Mouse (Mus musculus) forebrain, embryonic 14.5 days (tissue): ENCODE measurements around the gene Rgs8. TPM values are rescaled to one million over a fixed set of nuclear protein-coding genes. Genes with fewer than 3 reads are reported as not detected.

Experiments
- ATAC-seq: fragments of 200-750 bp; cut with Nextera tagmentation; 2 replicates; pipeline ENCODE4 v1.8.0; 2017; ENCODE audit warnings: mild to moderate bottlenecking, moderate library complexity
- DNase-seq: peaks from one replicate; pipeline ENCODE4 v3.0.0-alpha.2; 2015; ENCODE audit warnings: low spot score
- H3K27ac ChIP-seq: fragments of 300-500 bp; sonication (generic); 2 replicates; pipeline ENCODE4 v1.5.1; 2014; ENCODE audit warnings: low read depth, mild to moderate bottlenecking, control low read depth, low read length, moderate library complexity
- H3K27me3 ChIP-seq: fragments of 300-500 bp; sonication (generic); replicated peaks from 2 replicates; pipeline ENCODE4 v1.6.1; 2014; ENCODE audit warnings: low read length, control low read depth, mixed read lengths; ENCODE audit not compliant: control insufficient read depth, insufficient read depth
- H3K36me3 ChIP-seq: fragments of 300-500 bp; sonication (generic); 2 replicates; pipeline ENCODE4 v1.6.1; 2014; ENCODE audit warnings: low read length, control low read depth; ENCODE audit not compliant: control insufficient read depth, insufficient read depth
- H3K4me1 ChIP-seq: fragments of 300-500 bp; sonication (generic); 2 replicates; pipeline ENCODE4 v1.6.1; 2014; ENCODE audit warnings: antibody characterized with exemption, low read length, control low read depth; ENCODE audit not compliant: control insufficient read depth, insufficient read depth
- H3K4me2 ChIP-seq: fragments of 300-500 bp; sonication (generic); 2 replicates; pipeline ENCODE4 v1.6.1; 2014; ENCODE audit warnings: mild to moderate bottlenecking, control low read depth, low read length
- H3K4me3 ChIP-seq: fragments of 300-500 bp; sonication (generic); 2 replicates; pipeline ENCODE4 v1.5.1; 2014; ENCODE audit warnings: low read depth, low read length, control low read depth
- H3K9ac ChIP-seq: fragments of 300-500 bp; sonication (generic); 2 replicates; pipeline ENCODE4 v1.6.1; 2014; ENCODE audit warnings: mild to moderate bottlenecking, low read length, control low read depth, moderate library complexity
- H3K9me3 ChIP-seq: fragments of 300-500 bp; sonication (generic); replicated peaks from 2 replicates; pipeline ENCODE4 v1.6.1; 2016; ENCODE audit warnings: low read length, control low read depth, mixed read lengths; ENCODE audit not compliant: control insufficient read depth
- WGBS: fragments of 180-500 bp; shearing (Covaris S2); extraction: QIAGEN DNeasy Blood & Tissue Kit; methylation state at CpG from one replicate; pipeline ENCODE4 v1.1.7; 2014; 5-methylcytosine and 5-hydroxymethylcytosine counted together
- polyA plus RNA-seq: library from polyadenylated mRNA; unstranded; fragments of >200 nt; fragmentation: Nextera tagmentation; extraction: Ambion mirVana; gene quantifications from 2 replicates; pipeline ENCODE4 v1.2.1, GENCODE M21; 2014

Rgs8 gene
- polyA plus RNA-seq, 1 experiment from 2014 or later, result 14.6 TPM

GRCm38 (mm10) chr1:153740145-153740544 lies 87.3 kb downstream of the Rgs8 start, which contains the start of gene Rgs16:
TSS of gene Rgs16 (plus strand) at chr1:153740349.
- Histone ChIP-seq H3K4me3 (peak within 1 kb of the TSS; percentile 50), H3K27ac (no peak within 1 kb of the TSS), H3K9ac (peak within 1 kb of the TSS; percentile 70), H3K9me3 (no peaks in the 10 kb centered on the region), H3K4me2 (peak within 1 kb of the TSS; percentile 74), H3K27me3 (no peaks in the 10 kb centered on the region), H3K36me3 (peaks cover 16% of the 10 kb centered on the region), H3K4me1 (peaks cover 19% of the 10 kb centered on the region)
- WGBS, result 0% methylated on average over 27 of the region's 28 CpGs
- DNase-seq (peak; percentile 89), ATAC-seq (peak; percentile 83)

- Histone ChIP-seq H3K4me3 (peak overlapping the region; percentile 50), H3K4me2 (peak overlapping the region; percentile 74), H3K9ac (peak overlapping the region; percentile 70), H3K27me3 (no peaks in the 10 kb centered on the region), H3K4me1 (peaks cover 19% of the 10 kb centered on the region), H3K36me3 (peaks cover 16% of the 10 kb centered on the region), H3K9me3 (no peaks in the 10 kb centered on the region), H3K27ac (no peak overlapping the region)
- ATAC-seq (no peak), DNase-seq (no peak)
- 24% methylated on average over 12 of the region's 12 CpGs for WGBS
Measured at GRCm38 (mm10) chr1:153740775-153741400, 88.1 kb downstream of the Rgs8 start.

- Histone ChIP-seq H3K4me1 (peaks cover 19% of the 10 kb centered on the region), H3K4me3 (peak overlapping the region; percentile 50), H3K27me3 (no peaks in the 10 kb centered on the region), H3K9me3 (no peaks in the 10 kb centered on the region), H3K9ac (peak overlapping the region; percentile 70), H3K4me2 (peak overlapping the region; percentile 74), H3K36me3 (peaks cover 16% of the 10 kb centered on the region), H3K27ac (no peak overlapping the region)
- 61% methylated on average over 18 of the region's 18 CpGs for WGBS
- no peak for ATAC-seq
- DNase-seq, result peak; percentile 46
Measured at GRCm38 (mm10) chr1:153741551-153742316, 88.9 kb downstream of the Rgs8 start.

GRCm38 (mm10) chr1:153742374-153743155 lies 89.7 kb downstream of the Rgs8 start:
- no peak for ATAC-seq
- Histone ChIP-seq H3K9me3 (no peaks in the 10 kb centered on the region), H3K27me3 (no peaks in the 10 kb centered on the region), H3K4me3 (peak overlapping the region; percentile 50), H3K9ac (peak overlapping the region; percentile 10; the same call in 1 of the 2 replicates), H3K27ac (no peak overlapping the region), H3K4me2 (peak overlapping the region; percentile 74), H3K36me3 (peaks cover 16% of the 10 kb centered on the region), H3K4me1 (peaks cover 11% of the 10 kb centered on the region)
- WGBS, result 57% methylated on average over 11 of the region's 11 CpGs
- peak; percentile 88 for DNase-seq

GRCm38 (mm10) chr1:153746119-153746670 lies 93.4 kb downstream of the Rgs8 start:
- 73% methylated on average over 14 of the region's 14 CpGs for WGBS
- Histone ChIP-seq H3K9me3 (no peaks in the 10 kb centered on the region), H3K9ac (peak overlapping the region; percentile 9; the same call in 1 of the 2 replicates), H3K4me2 (no peak overlapping the region), H3K4me3 (no peak overlapping the region), H3K27ac (no peak overlapping the region; the same call in 1 of the 2 replicates), H3K4me1 (peaks cover 16% of the 10 kb centered on the region), H3K27me3 (no peaks in the 10 kb centered on the region), H3K36me3 (peaks cover 16% of the 10 kb centered on the region)
- peak; percentile 32 for DNase-seq
- ATAC-seq, result peak; percentile 25

GRCm38 (mm10) chr1:153746728-153747127 lies 93.9 kb downstream of the Rgs8 start:
- Histone ChIP-seq H3K27ac (no peak overlapping the region), H3K4me3 (no peak overlapping the region), H3K9me3 (no peaks in the 10 kb centered on the region), H3K4me1 (peaks cover 16% of the 10 kb centered on the region), H3K36me3 (peaks cover 16% of the 10 kb centered on the region), H3K27me3 (no peaks in the 10 kb centered on the region), H3K4me2 (no peak overlapping the region), H3K9ac (peak overlapping the region; percentile 9; the same call in 1 of the 2 replicates)
- 3% methylated on average over 12 of the region's 12 CpGs for WGBS
- DNase-seq (peak; percentile 87), ATAC-seq (peak; percentile 24)

- H3K36me3 ChIP-seq, result peaks cover 14% of the 10 kb centered on the region
- H3K9ac ChIP-seq, result no peak overlapping the region
- peaks cover 20% of the 10 kb centered on the region for H3K4me1 ChIP-seq
- H3K9me3 ChIP-seq, result no peaks in the 10 kb centered on the region
- H3K27ac ChIP-seq, result no peak overlapping the region
- no peaks in the 10 kb centered on the region for H3K27me3 ChIP-seq
- peak overlapping the region; percentile 2; the same call in 1 of the 2 replicates for H3K4me2 ChIP-seq
- H3K4me3 ChIP-seq, result no peak overlapping the region
- ATAC-seq (no peak), DNase-seq (peak; percentile 62)
- WGBS, result 70% methylated on average over 12 of the region's 12 CpGs
Measured at GRCm38 (mm10) chr1:153747861-153748530, 95.2 kb downstream of the Rgs8 start.

- H3K27ac ChIP-seq, result no peak overlapping the region
- no peaks in the 10 kb centered on the region for H3K27me3 ChIP-seq
- peaks cover 20% of the 10 kb centered on the region for H3K4me1 ChIP-seq
- H3K9ac ChIP-seq, result no peak overlapping the region; the same call in 1 of the 2 replicates
- peak overlapping the region; percentile 60; the same call in 1 of the 2 replicates for H3K4me2 ChIP-seq
- no peak overlapping the region for H3K4me3 ChIP-seq
- no peaks in the 10 kb centered on the region for H3K9me3 ChIP-seq
- H3K36me3 ChIP-seq, result peaks cover 9% of the 10 kb centered on the region
- ATAC-seq (peak; percentile 11; the same call in 1 of the 2 replicates), DNase-seq (peak; percentile 73)
- WGBS, result 0% methylated on average over 1 of the region's 1 CpGs
Measured at GRCm38 (mm10) chr1:153748549-153748948, 95.7 kb downstream of the Rgs8 start.
